Mouse (Mus musculus) naive thymus-derived CD4-positive, alpha-beta T cell, adult 5 months (primary cell): Measurements from ENCODE around the gene Speer1. TPM values are rescaled to one million over a fixed set of nuclear protein-coding genes. Genes with fewer than 3 reads are reported as not detected.

ENCODE experiments used
- polyA plus RNA-seq: library from polyadenylated mRNA; unstranded; fragments of 100-300 nt; shearing (Covaris generic); gene quantifications from one replicate; pipeline ENCODE4 v1.2.1, GENCODE M21; 2017

Speer1 gene
- polyA plus RNA-seq: not detected

GRCm38 (mm10) chr5:11341216-11341615 lies at the start of gene Speer1:
Gene Speer1, plus strand, starts transcription at chr5:11341516.

Other genes with a start within 250 kb of the Speer1 start
- not detected for gene Gm8879, start 213.9 kb upstream of the Speer1 start, polyA plus RNA-seq
- not detected for gene Gm5861, start 158.4 kb upstream of the Speer1 start, polyA plus RNA-seq
- gene Gm8890, start 85.5 kb upstream of the Speer1 start, polyA plus RNA-seq: not detected
- not detected for gene Gm8897, start 74.9 kb downstream of the Speer1 start, polyA plus RNA-seq
- gene Gm8906, start 161.2 kb downstream of the Speer1 start, polyA plus RNA-seq: not detected